Mouse (Mus musculus): ENCODE results near the gene Gm3336. TPM values are rescaled to one million over a fixed set of nuclear protein-coding genes. Genes with fewer than 3 reads are reported as not detected.

The Gm3336 gene
- polyA plus RNA-seq, 1 experiment from 2014 or later, result 0.35 TPM

GRCm38 (mm10) chr8:70757523-70758307 is 39.4 kb downstream of the Gm3336 start:
- H3K27ac ChIP-seq (replicated peaks), result no peak overlapping the region
- peaks cover 76% of the 10 kb centered on the region for H3K4me1 ChIP-seq (replicated peaks)
- H3K4me3 ChIP-seq (replicated peaks), result no peak overlapping the region
- no peaks in the 10 kb centered on the region for H3K27me3 ChIP-seq
- no peak overlapping the region for H3K9ac ChIP-seq
- H3K4me2 ChIP-seq, result no peak overlapping the region
- H3K36me3 ChIP-seq (replicated peaks), result peaks cover 26% of the 10 kb centered on the region
- WGBS (ENCODE audit: insufficient replicate concordance), result 77% methylated on average over 22 of the region's 22 CpGs
- H3K9me3 ChIP-seq (replicated peaks), result no peaks in the 10 kb centered on the region
- no peak for ATAC-seq (ENCODE audit: insufficient read depth)

GRCm38 (mm10) chr8:70758308-70758615 is 39.9 kb downstream of the Gm3336 start:
- Histone ChIP-seq H3K4me1 (replicated peaks) (peaks cover 76% of the 10 kb centered on the region), H3K27ac (replicated peaks) (no peak overlapping the region)
- WGBS (ENCODE audit: insufficient replicate concordance), result 79% methylated on average over 7 of the region's 7 CpGs

GRCm38 (mm10) chr8:70758616-70759561 is 40.5 kb downstream of the Gm3336 start:
- Histone ChIP-seq H3K27ac (replicated peaks) (peak overlapping the region; percentile 96; the same call in 1 of the 2 replicates), H3K4me1 (replicated peaks) (peaks cover 76% of the 10 kb centered on the region), H3K36me3 (replicated peaks) (peaks cover 31% of the 10 kb centered on the region), H3K27me3 (no peaks in the 10 kb centered on the region), H3K4me3 (replicated peaks) (peak overlapping the region; percentile 74; the same call in 1 of the 2 replicates), H3K4me2 (peak overlapping the region; percentile 99), H3K9me3 (replicated peaks) (no peaks in the 10 kb centered on the region), H3K9ac (0 out of 2 replicates have a peak overlapping the region, but pooled peaks have one; percentile 88)
- WGBS (ENCODE audit: insufficient replicate concordance), result 64% methylated on average over 19 of the region's 19 CpGs
- no peak for ATAC-seq (ENCODE audit: insufficient read depth)

More at GRCm38 (mm10) chr8:70758308-70758615, 39.9 kb downstream of the Gm3336 start:
- H3K27me3 ChIP-seq, result no peaks in the 10 kb centered on the region
- H3K4me2 ChIP-seq, result no peak overlapping the region
- no peaks in the 10 kb centered on the region for H3K9me3 ChIP-seq (replicated peaks)
- no peak overlapping the region for H3K4me3 ChIP-seq (replicated peaks)
- no peak for ATAC-seq (ENCODE audit: insufficient read depth)
- H3K9ac ChIP-seq, result no peak overlapping the region
- peaks cover 31% of the 10 kb centered on the region for H3K36me3 ChIP-seq (replicated peaks)

- Histone ChIP-seq H3K9ac (peak overlapping the region; percentile 88), H3K4me1 (replicated peaks) (peaks cover 77% of the 10 kb centered on the region), H3K27ac (replicated peaks) (peak overlapping the region; percentile 96), H3K4me2 (peak overlapping the region; percentile 99), H3K27me3 (no peaks in the 10 kb centered on the region), H3K36me3 (replicated peaks) (peaks cover 31% of the 10 kb centered on the region), H3K9me3 (replicated peaks) (no peaks in the 10 kb centered on the region), H3K4me3 (replicated peaks) (peak overlapping the region; percentile 74)
- no peak for ATAC-seq (ENCODE audit: insufficient read depth)
- under 1% methylated on average over 22 of the region's 22 CpGs for WGBS (ENCODE audit: insufficient replicate concordance)
Measured at GRCm38 (mm10) chr8:70760350-70760749, 42.0 kb downstream of the Gm3336 start.

GRCm38 (mm10) chr8:70760775-70761406 is 42.5 kb downstream of the Gm3336 start, which contains the start of gene Mpv17l2:
TSS of gene Mpv17l2 (minus strand) at chr8:70760946.
- peak within 1 kb of the TSS; percentile 74 for H3K4me3 ChIP-seq (replicated peaks)
- H3K9me3 ChIP-seq (replicated peaks), result no peaks in the 10 kb centered on the region
- peaks cover 31% of the 10 kb centered on the region for H3K36me3 ChIP-seq (replicated peaks)
- peak within 1 kb of the TSS; percentile 96 for H3K27ac ChIP-seq (replicated peaks)
- WGBS (ENCODE audit: insufficient replicate concordance), result under 1% methylated on average over 55 of the region's 55 CpGs
- H3K27me3 ChIP-seq, result no peaks in the 10 kb centered on the region
- peak within 1 kb of the TSS; percentile 88 for H3K9ac ChIP-seq
- peak within 1 kb of the TSS; percentile 99 for H3K4me2 ChIP-seq
- ATAC-seq (ENCODE audit: insufficient read depth), result peak; percentile 91
- peaks cover 77% of the 10 kb centered on the region for H3K4me1 ChIP-seq (replicated peaks)

- H3K27ac ChIP-seq (replicated peaks), result peak overlapping the region; percentile 94
- peak overlapping the region; percentile 99 for H3K4me2 ChIP-seq
- no peaks in the 10 kb centered on the region for H3K27me3 ChIP-seq
- no peak for ATAC-seq (ENCODE audit: insufficient read depth)
- H3K4me1 ChIP-seq (replicated peaks), result peaks cover 89% of the 10 kb centered on the region
- H3K9me3 ChIP-seq (replicated peaks), result no peaks in the 10 kb centered on the region
- peak overlapping the region; percentile 13; the same call in 1 of the 2 replicates for H3K9ac ChIP-seq
- WGBS (ENCODE audit: insufficient replicate concordance), result 29% methylated on average over 1 of the region's 1 CpGs
- H3K4me3 ChIP-seq (replicated peaks), result no peak overlapping the region
- H3K36me3 ChIP-seq (replicated peaks), result peaks cover 21% of the 10 kb centered on the region
Measured at GRCm38 (mm10) chr8:70762118-70762517, 43.8 kb downstream of the Gm3336 start.

- peaks cover 14% of the 10 kb centered on the region for H3K36me3 ChIP-seq (replicated peaks)
- no peaks in the 10 kb centered on the region for H3K27me3 ChIP-seq
- H3K9me3 ChIP-seq (replicated peaks), result no peaks in the 10 kb centered on the region
- H3K4me2 ChIP-seq, result peak overlapping the region; percentile 95
- H3K9ac ChIP-seq, result 0 out of 2 replicates have a peak overlapping the region, but pooled peaks have one; percentile 19
- ATAC-seq (ENCODE audit: insufficient read depth), result no peak
- 0 out of 2 replicates have a peak overlapping the region, but pooled peaks have one; percentile 64 for H3K4me3 ChIP-seq (replicated peaks)
- H3K27ac ChIP-seq (replicated peaks), result peak overlapping the region; percentile 94
- under 1% methylated on average over 3 of the region's 3 CpGs for WGBS (ENCODE audit: insufficient replicate concordance)
- peaks cover 97% of the 10 kb centered on the region for H3K4me1 ChIP-seq (replicated peaks)
Measured at GRCm38 (mm10) chr8:70763354-70763753, 45.0 kb downstream of the Gm3336 start.

- Histone ChIP-seq H3K4me3 (replicated peaks) (peak overlapping the region; percentile 64), H3K36me3 (replicated peaks) (peaks cover 15% of the 10 kb centered on the region), H3K9me3 (replicated peaks) (no peaks in the 10 kb centered on the region), H3K27ac (replicated peaks) (peak overlapping the region; percentile 94), H3K27me3 (no peaks in the 10 kb centered on the region), H3K4me1 (replicated peaks) (peaks cover 97% of the 10 kb centered on the region), H3K4me2 (peak overlapping the region; percentile 95), H3K9ac (peak overlapping the region; percentile 19; the same call in 1 of the 2 replicates)
- 11% methylated on average over 8 of the region's 8 CpGs for WGBS (ENCODE audit: insufficient replicate concordance)
- ATAC-seq (ENCODE audit: insufficient read depth), result peak; percentile 29
Measured at GRCm38 (mm10) chr8:70764026-70764425, 45.7 kb downstream of the Gm3336 start.

- Histone ChIP-seq H3K27ac (replicated peaks) (peak overlapping the region; percentile 94), H3K9ac (peak overlapping the region; percentile 19; the same call in 1 of the 2 replicates), H3K4me3 (replicated peaks) (peak overlapping the region; percentile 64), H3K27me3 (no peaks in the 10 kb centered on the region), H3K36me3 (replicated peaks) (peaks cover 16% of the 10 kb centered on the region), H3K9me3 (replicated peaks) (no peaks in the 10 kb centered on the region), H3K4me1 (replicated peaks) (peaks cover 97% of the 10 kb centered on the region), H3K4me2 (peak overlapping the region; percentile 95)
- no peak for ATAC-seq (ENCODE audit: insufficient read depth)
- 79% methylated on average over 13 of the region's 13 CpGs for WGBS (ENCODE audit: insufficient replicate concordance)
Measured at GRCm38 (mm10) chr8:70764676-70765075, 46.3 kb downstream of the Gm3336 start.

- WGBS (ENCODE audit: insufficient replicate concordance), result 29% methylated on average over 9 of the region's 9 CpGs
- no peaks in the 10 kb centered on the region for H3K27me3 ChIP-seq
- H3K27ac ChIP-seq (replicated peaks), result peak overlapping the region; percentile 94
- ATAC-seq (ENCODE audit: insufficient read depth), result no peak
- peak overlapping the region; percentile 68; the same call in 1 of the 2 replicates for H3K9ac ChIP-seq
- peak overlapping the region; percentile 64 for H3K4me3 ChIP-seq (replicated peaks)
- H3K9me3 ChIP-seq (replicated peaks), result no peaks in the 10 kb centered on the region
- peak overlapping the region; percentile 95 for H3K4me2 ChIP-seq
- peaks cover 97% of the 10 kb centered on the region for H3K4me1 ChIP-seq (replicated peaks)
- peaks cover 17% of the 10 kb centered on the region for H3K36me3 ChIP-seq (replicated peaks)
Measured at GRCm38 (mm10) chr8:70765329-70765728, 47.0 kb downstream of the Gm3336 start.

All from liver, embryonic 15.5 days (tissue).